Mouse (Mus musculus) liver (tissue): ENCODE measurements around the gene Xrcc5.

ENCODE experiments used
- DNase-seq: peaks from one replicate; pipeline ENCODE4 v3.0.0-alpha.2; 2020; ENCODE audit warnings: mixed read lengths

The Xrcc5 gene

DNA sequence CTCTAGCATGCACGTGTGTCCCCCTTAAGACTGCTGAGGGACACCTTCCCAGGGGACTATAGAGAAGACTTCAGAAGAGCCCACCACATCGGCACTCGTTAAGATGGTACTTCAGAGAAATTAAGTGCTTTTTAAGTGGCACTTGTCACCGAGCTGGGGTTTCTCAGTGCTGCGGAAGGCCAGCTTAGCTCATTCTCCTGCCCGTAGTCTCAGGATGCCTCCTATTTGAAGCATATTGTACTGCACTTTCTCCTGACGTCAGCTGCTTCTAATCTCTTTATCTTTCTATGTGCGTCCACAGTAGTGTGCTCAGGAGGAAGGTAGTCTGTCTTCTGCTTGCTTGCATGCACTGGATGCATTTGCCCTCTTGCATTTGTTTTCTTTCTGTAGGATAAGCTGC lies 9.2 kb downstream of the Xrcc5 start:
- DNase-seq, result no peak

DNA sequence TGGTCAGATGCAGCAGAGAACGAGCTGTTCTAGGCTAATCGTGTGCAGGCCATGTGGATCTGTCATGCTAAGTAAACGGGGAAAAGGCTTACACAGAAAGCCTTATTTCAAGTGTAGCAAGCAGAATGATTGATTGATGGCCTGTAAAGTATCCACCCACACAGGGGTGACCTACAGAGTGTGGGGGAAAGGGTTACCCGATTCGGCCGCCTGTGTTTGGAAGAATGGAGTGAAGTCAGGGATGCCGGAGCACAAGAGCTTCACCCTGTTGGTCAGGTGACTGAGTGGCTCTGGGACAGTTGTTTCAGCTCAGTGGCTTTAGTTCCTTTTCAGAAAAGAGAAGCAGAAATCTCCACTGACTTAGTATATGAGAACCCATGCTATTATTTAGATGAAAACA lies 9.7 kb downstream of the Xrcc5 start:
- no peak for DNase-seq

GRCm38 (mm10) chr1:72320759-72321158 lies 13.5 kb downstream of the Xrcc5 start:
- no peak for DNase-seq

DNA sequence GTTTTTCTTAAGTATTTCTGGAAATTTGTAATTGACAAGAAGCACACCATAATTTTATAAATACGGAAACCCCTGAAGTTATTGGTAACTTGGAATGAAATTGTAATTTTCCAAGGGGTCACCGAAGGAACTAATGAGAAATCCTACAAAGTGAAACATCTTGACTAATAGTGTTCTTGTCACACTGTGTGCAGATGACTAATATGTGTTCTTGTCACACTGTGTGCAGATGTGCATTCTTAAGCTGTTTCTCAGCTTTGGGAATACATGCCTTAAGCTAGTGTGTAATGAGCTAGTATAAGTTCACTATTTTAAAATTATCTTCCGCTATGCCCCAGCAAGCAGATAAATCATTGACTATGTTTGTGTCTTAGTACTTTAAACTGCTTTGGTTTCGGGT lies 16.0 kb downstream of the Xrcc5 start:
- no peak for DNase-seq

- no peak for DNase-seq
Observed at GRCm38 (mm10) chr1:72326162-72326821, 19.1 kb downstream of the Xrcc5 start.

DNA sequence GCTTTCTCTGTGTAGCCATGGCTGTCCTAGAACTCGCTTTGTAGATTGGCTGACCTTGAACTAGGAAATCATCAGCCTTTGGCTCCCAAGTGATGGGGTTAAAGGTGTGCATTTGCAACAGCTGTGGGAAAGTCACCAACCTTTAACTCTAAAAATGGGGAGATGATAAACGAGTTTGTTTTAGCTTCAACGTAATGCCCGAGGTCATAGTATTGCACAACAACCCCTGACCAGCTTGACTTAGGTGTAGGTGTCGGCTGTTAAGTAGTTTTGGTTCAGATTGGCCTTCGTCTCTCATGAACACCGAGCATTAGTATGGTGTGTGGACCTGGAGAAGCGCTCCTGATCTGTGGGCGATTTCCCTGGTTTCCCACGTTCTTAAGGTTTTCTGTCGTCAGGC lies 27.6 kb downstream of the Xrcc5 start:
- no peak for DNase-seq

- DNase-seq, result no peak
Observed at GRCm38 (mm10) chr1:72336780-72337179, 29.6 kb downstream of the Xrcc5 start.

- DNase-seq, result no peak
Observed at GRCm38 (mm10) chr1:72338341-72338740, 31.1 kb downstream of the Xrcc5 start.

GRCm38 (mm10) chr1:72347873-72348272 lies 40.7 kb downstream of the Xrcc5 start:
- DNase-seq, result no peak

DNA sequence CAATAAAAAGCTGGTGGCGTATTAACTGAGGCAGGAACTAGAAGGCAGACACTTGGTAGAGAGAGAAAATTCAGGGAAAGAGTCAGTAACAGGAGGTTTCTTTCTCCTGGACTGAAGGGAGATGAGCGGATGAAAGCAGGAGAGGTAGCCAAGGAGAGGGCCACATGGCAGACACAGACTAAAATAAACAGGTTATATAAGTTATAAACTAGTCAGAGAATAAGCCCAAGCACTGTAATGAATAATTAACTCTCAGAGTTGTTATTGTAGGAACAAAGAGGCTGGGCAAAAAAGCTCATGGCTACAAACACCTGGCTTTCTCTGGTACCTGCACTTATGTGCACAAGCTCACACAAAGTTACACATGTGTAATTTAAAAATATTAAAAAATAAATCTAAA lies 47.6 kb downstream of the Xrcc5 start:
- DNase-seq, result no peak

DNA sequence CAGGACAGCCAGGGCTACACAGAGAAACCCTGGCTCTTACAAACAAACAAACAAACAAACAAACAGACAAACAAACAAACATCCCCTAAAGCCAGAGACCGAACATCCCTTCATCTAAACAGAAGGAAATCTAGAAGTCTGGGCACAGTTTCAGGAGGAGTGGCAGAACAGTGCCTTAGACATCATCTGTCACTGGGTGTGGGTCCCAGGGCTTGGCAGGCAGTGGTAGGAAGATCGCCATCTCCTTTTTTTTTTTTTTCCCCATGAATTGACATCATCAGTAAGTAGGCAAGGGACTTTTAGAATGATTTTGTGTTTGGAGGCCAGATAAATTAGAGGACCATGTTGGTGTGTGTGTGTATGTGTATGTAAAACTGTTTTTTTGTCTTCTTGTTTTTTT lies 51.0 kb downstream of the Xrcc5 start:
- DNase-seq, result no peak

GRCm38 (mm10) chr1:72359462-72359861 lies 52.2 kb downstream of the Xrcc5 start:
- no peak for DNase-seq

- no peak for DNase-seq
Observed at GRCm38 (mm10) chr1:72360809-72361208, 53.6 kb downstream of the Xrcc5 start.

- no peak for DNase-seq
Observed at GRCm38 (mm10) chr1:72364661-72365060, 57.4 kb downstream of the Xrcc5 start.

GRCm38 (mm10) chr1:72372512-72372911 lies 65.3 kb downstream of the Xrcc5 start:
- no peak for DNase-seq

DNA sequence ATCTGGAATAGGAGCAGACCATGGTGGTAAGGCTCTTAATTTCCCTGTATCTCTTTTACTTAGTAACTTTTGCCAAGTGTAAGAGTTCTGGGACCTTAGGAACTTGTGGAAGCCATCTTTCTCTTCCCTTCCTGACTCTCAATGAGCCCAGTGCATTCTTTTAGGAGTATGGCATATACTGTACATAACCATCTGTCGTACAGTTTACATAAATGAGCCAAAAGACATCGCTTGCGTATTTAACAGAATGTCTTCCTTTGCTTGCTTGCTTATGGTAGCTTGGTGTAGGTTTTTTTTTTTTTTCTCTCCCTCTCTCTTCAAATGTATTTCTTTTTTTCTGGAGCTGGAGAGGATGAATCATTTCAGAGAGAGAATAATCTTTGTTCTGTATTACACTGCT lies 65.7 kb downstream of the Xrcc5 start:
- DNase-seq, result no peak

GRCm38 (mm10) chr1:72373648-72374047 lies 66.4 kb downstream of the Xrcc5 start:
- no peak for DNase-seq

DNA sequence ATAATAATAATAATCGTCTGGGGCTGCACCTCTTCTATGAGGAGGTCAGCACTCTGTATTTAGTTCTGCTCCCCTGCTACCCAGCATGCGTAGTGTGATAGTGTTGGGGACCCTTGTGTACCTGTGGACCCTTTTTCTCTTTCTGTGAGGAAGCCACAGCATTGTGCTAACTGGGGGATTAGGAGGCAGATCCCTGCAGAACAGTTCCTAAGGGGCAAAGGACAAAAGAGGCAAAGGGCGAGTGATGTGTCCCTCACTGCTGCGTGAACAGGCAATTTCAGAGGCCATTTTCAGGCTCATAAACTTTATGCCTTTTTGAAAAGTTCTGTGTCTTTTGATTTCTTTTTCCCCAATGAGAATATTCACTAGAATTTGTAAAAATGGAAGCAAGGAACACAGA lies 66.8 kb downstream of the Xrcc5 start:
- no peak for DNase-seq

DNA sequence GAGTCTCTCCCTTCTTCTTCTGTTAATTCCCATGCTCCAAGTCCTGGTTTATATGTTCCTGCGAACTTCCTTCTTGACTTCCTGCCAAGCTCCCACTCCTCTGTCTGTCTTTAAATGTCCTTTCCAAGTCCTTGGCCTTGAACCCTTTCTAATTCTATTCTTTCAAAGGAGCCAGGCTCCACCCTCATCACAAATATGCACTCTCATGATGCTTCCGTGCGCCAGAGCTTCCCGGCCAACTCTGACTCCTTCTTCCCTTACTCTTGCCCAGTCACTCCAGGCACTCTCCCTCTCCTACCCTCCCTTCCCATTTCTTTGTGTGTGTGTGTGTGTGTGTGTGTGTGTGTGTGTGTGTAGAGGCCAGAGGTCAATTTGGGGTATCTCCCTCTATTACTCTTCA lies 70.9 kb downstream of the Xrcc5 start:
- DNase-seq, result no peak

DNA sequence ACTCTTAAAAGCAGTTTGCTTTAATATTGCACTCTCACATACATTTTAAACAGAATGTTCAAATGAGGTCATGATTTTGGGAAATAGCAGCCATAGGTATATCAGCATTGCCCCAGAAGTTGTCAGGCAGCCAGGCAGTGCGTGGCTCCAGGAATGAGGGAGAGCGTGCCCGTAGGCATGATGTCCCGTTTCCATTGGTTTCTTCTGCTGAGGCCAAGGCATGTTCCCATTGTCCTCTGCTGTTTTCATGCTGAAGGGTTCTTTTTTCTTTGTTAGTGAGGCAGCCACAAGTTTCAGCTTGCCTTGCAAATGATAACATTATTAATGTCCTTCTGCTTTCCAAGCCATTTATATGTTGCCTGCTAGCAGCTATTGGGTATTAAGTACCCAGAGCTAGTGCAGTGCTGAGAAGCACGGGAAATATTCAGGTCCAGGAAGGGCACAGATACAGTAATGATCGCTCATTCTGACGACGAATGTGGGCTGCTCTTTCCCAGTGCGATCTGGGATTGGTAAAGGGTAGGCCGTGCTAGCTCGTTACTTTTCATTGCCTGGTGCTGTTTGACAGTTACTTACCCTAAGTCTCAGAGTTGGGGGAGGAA lies 72.6 kb downstream of the Xrcc5 start:
- DNase-seq, result no peak

DNA sequence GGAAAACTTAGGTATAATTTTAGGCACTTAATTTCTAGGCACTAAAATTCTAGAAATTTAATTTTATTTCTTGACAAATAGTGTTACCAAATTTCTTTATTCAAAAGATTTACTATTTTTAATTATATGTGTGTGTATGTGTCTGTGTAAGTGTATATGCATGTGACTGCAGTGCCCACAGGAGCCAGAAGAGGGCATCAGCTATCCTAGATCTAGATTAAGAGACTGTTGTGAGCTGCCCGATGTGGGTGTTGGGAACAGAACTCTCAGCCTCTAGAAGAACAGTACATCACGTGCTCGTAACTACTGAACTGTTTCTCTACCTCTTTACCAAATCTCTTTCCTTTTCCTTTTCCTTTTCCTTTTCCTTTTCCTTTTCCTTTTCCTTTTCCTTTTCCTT lies 73.3 kb downstream of the Xrcc5 start:
- DNase-seq, result no peak

- DNase-seq, result no peak
Observed at GRCm38 (mm10) chr1:72383056-72383455, 75.8 kb downstream of the Xrcc5 start.

DNA sequence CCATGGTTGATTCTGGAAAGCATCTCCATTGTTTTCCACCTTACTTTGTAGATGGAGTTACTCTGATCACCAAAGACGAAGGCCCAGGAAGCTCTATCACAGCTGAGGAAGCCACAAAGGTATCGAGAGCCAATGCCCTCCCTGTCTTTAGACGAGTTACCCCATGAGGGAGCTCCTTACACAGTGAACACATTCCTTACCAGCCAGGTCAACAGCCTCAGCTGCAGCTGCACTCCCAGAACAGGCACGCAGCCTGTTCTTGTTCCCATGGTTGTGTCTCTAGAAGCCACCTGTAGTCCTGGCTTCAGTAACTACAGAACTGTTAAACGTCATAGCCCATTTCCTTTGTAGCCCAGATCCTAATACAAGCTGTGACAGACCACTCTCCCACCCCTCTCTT lies 76.4 kb downstream of the Xrcc5 start:
- no peak for DNase-seq

DNA sequence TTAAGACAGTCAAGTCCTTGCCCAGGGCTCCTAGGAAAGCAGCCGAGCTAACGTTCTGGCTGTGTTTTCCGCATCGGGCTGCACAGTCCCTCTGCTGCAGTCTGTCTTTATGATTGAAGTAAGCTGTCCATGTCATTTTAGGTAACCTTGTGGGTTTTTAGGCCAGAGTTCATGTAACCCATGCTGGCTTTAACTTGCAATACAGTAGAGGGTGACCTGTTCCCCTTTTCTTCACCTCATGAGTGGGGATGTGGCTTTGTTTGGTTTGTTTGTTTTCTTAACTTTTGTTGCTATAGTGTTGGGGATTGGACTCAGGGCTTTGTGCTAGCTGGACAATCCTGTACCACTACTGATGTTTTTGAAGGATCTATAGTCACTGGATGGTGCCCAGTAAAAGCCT lies 83.2 kb downstream of the Xrcc5 start:
- no peak for DNase-seq

DNA sequence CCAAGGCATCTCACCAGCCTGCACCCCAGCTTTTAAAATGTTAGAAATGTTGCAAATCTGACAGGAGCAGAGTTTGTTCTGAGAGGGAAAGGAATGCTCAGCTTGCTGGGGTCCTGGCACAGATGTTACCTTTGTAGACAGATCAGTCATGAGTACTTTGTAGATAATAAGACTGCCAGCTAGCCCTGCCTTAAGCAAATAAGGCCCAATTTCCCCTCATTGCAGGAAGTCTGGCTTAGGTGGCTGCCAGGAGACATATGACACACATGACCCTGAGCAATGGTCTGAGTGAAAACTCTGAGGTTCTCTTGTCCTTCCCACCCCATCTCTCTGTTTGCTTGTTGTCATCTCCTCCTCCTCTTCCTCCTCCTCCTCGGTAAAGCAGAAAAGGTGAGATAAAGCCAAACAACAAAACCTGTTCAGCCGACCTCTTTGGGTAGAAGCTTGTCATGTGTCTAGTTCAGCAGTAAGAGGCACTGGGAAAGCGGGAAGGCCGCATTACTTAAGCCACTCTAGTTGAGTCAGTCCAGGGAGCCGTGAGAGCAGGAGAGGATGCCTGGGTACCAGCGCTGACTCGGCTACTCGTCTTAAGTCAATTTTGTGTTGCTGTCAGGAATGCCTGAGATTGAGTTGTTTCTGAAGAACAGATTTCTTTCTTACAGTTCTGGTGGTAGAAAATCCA lies 92.6 kb downstream of the Xrcc5 start:
- DNase-seq, result no peak
